Mouse (Mus musculus): ENCODE measurements around the gene Lfng. TPM values are rescaled to one million over a fixed set of nuclear protein-coding genes. Genes with fewer than 3 reads are reported as not detected.

The Lfng gene
- polyA plus RNA-seq, 1 experiment: 4.1 TPM

- no peak overlapping the region for H3K4me3 ChIP-seq (ENCODE audit: low read depth, low read length)
- no peaks in the 10 kb centered on the region for H3K27me3 ChIP-seq (ENCODE audit: control insufficient read depth, insufficient read depth, low read length, poor library complexity, severe bottlenecking)
- no peaks in the 10 kb centered on the region for H3K9me3 ChIP-seq (replicated peaks; ENCODE audit: control insufficient read depth, insufficient read depth, low read length, poor library complexity, severe bottlenecking)
- no peak overlapping the region for H3K27ac ChIP-seq (ENCODE audit: insufficient read depth, low read length)
- H3K9ac ChIP-seq (ENCODE audit: low read depth, poor library complexity, severe bottlenecking): no peak overlapping the region
- no peak for TF ChIP-seq POLR2A (IDR thresholded peaks at IDR 0.05; ENCODE audit: insufficient read depth, low read length)
- no peak for TF ChIP-seq EP300 (IDR thresholded peaks at IDR 0.05; ENCODE audit: insufficient read depth, low read depth, low read length)
- no peak for TF ChIP-seq CTCF (IDR thresholded peaks at IDR 0.05; ENCODE audit: low read depth, low read length)
- H3K4me1 ChIP-seq (ENCODE audit: control insufficient read depth, insufficient read depth, low read length): no peaks in the 10 kb centered on the region
- no peaks in the 10 kb centered on the region for H3K36me3 ChIP-seq (ENCODE audit: control insufficient read depth, insufficient read depth, low read length, poor library complexity, severe bottlenecking)
These were observed 29.9 kb downstream of the Lfng start for GRCm38 (mm10) chr5:140637058-140637410.

DNA sequence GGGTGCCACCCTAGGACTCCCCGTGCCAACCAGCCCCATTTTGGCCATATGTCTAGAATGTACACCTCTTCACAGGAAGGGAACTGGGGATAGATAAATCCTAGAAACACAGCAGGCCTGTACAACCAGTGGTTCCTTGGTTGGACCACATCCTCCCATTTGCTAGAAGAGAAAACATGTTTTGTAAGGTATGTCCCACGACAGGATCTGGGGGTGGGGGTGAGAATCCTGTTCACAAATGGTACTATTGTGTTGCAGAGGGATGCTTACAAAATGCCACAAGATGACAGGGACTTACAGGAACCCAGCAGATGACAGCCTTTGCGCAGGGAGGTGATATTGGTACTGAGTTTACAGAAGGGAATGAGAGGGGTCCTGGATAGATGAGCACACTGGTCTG is 30.9 kb downstream of the Lfng start:
- no peaks in the 10 kb centered on the region for H3K27me3 ChIP-seq (ENCODE audit: control insufficient read depth, insufficient read depth, low read length, poor library complexity, severe bottlenecking)
- H3K9me3 ChIP-seq (replicated peaks; ENCODE audit: control insufficient read depth, insufficient read depth, low read length, poor library complexity, severe bottlenecking): no peaks in the 10 kb centered on the region
- no peak overlapping the region for H3K4me3 ChIP-seq (ENCODE audit: low read depth, low read length)
- no peak overlapping the region for H3K9ac ChIP-seq (ENCODE audit: low read depth, poor library complexity, severe bottlenecking)
- TF ChIP-seq POLR2A (IDR thresholded peaks at IDR 0.05; ENCODE audit: insufficient read depth, low read length): no peak
- no peak for TF ChIP-seq EP300 (IDR thresholded peaks at IDR 0.05; ENCODE audit: insufficient read depth, low read depth, low read length)
- TF ChIP-seq CTCF (IDR thresholded peaks at IDR 0.05; ENCODE audit: low read depth, low read length): no peak
- H3K27ac ChIP-seq (ENCODE audit: insufficient read depth, low read length): no peak overlapping the region
- no peaks in the 10 kb centered on the region for H3K4me1 ChIP-seq (ENCODE audit: control insufficient read depth, insufficient read depth, low read length)
- H3K36me3 ChIP-seq (ENCODE audit: control insufficient read depth, insufficient read depth, low read length, poor library complexity, severe bottlenecking): no peaks in the 10 kb centered on the region

GRCm38 (mm10) chr5:140638484-140638883 is 31.4 kb downstream of the Lfng start:
- Histone ChIP-seq H3K9ac (ENCODE audit: low read depth, poor library complexity, severe bottlenecking) (no peak overlapping the region), H3K27me3 (ENCODE audit: control insufficient read depth, insufficient read depth, low read length, poor library complexity, severe bottlenecking) (no peaks in the 10 kb centered on the region), H3K9me3 (replicated peaks; ENCODE audit: control insufficient read depth, insufficient read depth, low read length, poor library complexity, severe bottlenecking) (no peaks in the 10 kb centered on the region), H3K4me1 (ENCODE audit: control insufficient read depth, insufficient read depth, low read length) (no peaks in the 10 kb centered on the region), H3K4me3 (ENCODE audit: low read depth, low read length) (no peak overlapping the region), H3K36me3 (ENCODE audit: control insufficient read depth, insufficient read depth, low read length, poor library complexity, severe bottlenecking) (no peaks in the 10 kb centered on the region), H3K27ac (ENCODE audit: insufficient read depth, low read length) (no peak overlapping the region)
- no peak for TF ChIP-seq POLR2A (IDR thresholded peaks at IDR 0.05; ENCODE audit: insufficient read depth, low read length)
- no peak for TF ChIP-seq EP300 (IDR thresholded peaks at IDR 0.05; ENCODE audit: insufficient read depth, low read depth, low read length)
- TF ChIP-seq CTCF (IDR thresholded peaks at IDR 0.05; ENCODE audit: low read depth, low read length): no peak

GRCm38 (mm10) chr5:140639312-140639711 is 32.2 kb downstream of the Lfng start:
- TF ChIP-seq CTCF (IDR thresholded peaks at IDR 0.05; ENCODE audit: low read depth, low read length): no peak
- no peak overlapping the region for H3K4me3 ChIP-seq (ENCODE audit: low read depth, low read length)
- H3K27me3 ChIP-seq (ENCODE audit: control insufficient read depth, insufficient read depth, low read length, poor library complexity, severe bottlenecking): no peaks in the 10 kb centered on the region
- no peaks in the 10 kb centered on the region for H3K9me3 ChIP-seq (replicated peaks; ENCODE audit: control insufficient read depth, insufficient read depth, low read length, poor library complexity, severe bottlenecking)
- no peaks in the 10 kb centered on the region for H3K4me1 ChIP-seq (ENCODE audit: control insufficient read depth, insufficient read depth, low read length)
- no peak overlapping the region for H3K9ac ChIP-seq (ENCODE audit: low read depth, poor library complexity, severe bottlenecking)
- no peaks in the 10 kb centered on the region for H3K36me3 ChIP-seq (ENCODE audit: control insufficient read depth, insufficient read depth, low read length, poor library complexity, severe bottlenecking)
- H3K27ac ChIP-seq (ENCODE audit: insufficient read depth, low read length): no peak overlapping the region

GRCm38 (mm10) chr5:140639871-140640270 is 32.8 kb downstream of the Lfng start:
- Histone ChIP-seq H3K4me3 (ENCODE audit: low read depth, low read length) (no peak overlapping the region), H3K9ac (ENCODE audit: low read depth, poor library complexity, severe bottlenecking) (no peak overlapping the region), H3K4me1 (ENCODE audit: control insufficient read depth, insufficient read depth, low read length) (no peaks in the 10 kb centered on the region), H3K27me3 (ENCODE audit: control insufficient read depth, insufficient read depth, low read length, poor library complexity, severe bottlenecking) (no peaks in the 10 kb centered on the region), H3K9me3 (replicated peaks; ENCODE audit: control insufficient read depth, insufficient read depth, low read length, poor library complexity, severe bottlenecking) (no peaks in the 10 kb centered on the region), H3K36me3 (ENCODE audit: control insufficient read depth, insufficient read depth, low read length, poor library complexity, severe bottlenecking) (no peaks in the 10 kb centered on the region), H3K27ac (ENCODE audit: insufficient read depth, low read length) (no peak overlapping the region)
- TF ChIP-seq EP300 (IDR thresholded peaks at IDR 0.05; ENCODE audit: insufficient read depth, low read depth, low read length): no peak
- TF ChIP-seq CTCF (IDR thresholded peaks at IDR 0.05; ENCODE audit: low read depth, low read length): no peak
- no peak for TF ChIP-seq POLR2A (IDR thresholded peaks at IDR 0.05; ENCODE audit: insufficient read depth, low read length)

DNA sequence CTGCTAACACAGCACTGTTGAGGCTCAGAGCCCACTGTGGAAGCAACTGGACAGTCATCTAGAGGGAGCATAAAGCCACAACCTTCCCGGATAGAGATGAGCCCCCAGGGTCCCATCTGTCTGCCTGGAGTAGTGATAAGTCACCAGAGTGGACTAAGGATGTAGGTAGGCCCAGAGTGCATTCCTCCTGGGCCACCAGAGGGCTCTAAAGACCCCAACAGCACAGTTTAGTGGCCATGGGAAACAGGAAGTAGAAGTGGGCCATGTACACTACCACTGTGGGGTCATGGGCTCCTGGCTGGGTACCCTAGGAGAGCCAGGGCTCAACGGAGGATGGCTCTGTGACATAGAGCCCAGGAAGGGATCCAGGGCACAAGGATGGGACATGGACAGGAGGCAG is 33.7 kb downstream of the Lfng start:
- H3K27ac ChIP-seq (ENCODE audit: insufficient read depth, low read length): no peak overlapping the region

More for the DNA sequence above, 33.7 kb downstream of the Lfng start:
- TF ChIP-seq EP300 (IDR thresholded peaks at IDR 0.05; ENCODE audit: insufficient read depth, low read depth, low read length) (no peak), POLR2A (IDR thresholded peaks at IDR 0.05; ENCODE audit: insufficient read depth, low read length) (no peak), CTCF (IDR thresholded peaks at IDR 0.05; ENCODE audit: low read depth, low read length) (peak; percentile 11)
- no peaks in the 10 kb centered on the region for H3K4me1 ChIP-seq (ENCODE audit: control insufficient read depth, insufficient read depth, low read length)
- H3K9me3 ChIP-seq (replicated peaks; ENCODE audit: control insufficient read depth, insufficient read depth, low read length, poor library complexity, severe bottlenecking): no peaks in the 10 kb centered on the region
- no peaks in the 10 kb centered on the region for H3K36me3 ChIP-seq (ENCODE audit: control insufficient read depth, insufficient read depth, low read length, poor library complexity, severe bottlenecking)
- no peak overlapping the region for H3K9ac ChIP-seq (ENCODE audit: low read depth, poor library complexity, severe bottlenecking)
- H3K27me3 ChIP-seq (ENCODE audit: control insufficient read depth, insufficient read depth, low read length, poor library complexity, severe bottlenecking): no peaks in the 10 kb centered on the region
- H3K4me3 ChIP-seq (ENCODE audit: low read depth, low read length): no peak overlapping the region

Measured in ES-Bruce4 (cell line).